Mouse (Mus musculus) adrenal gland, postnatal 25 days (tissue): ENCODE measurements around the gene Dcbld2. TPM values are rescaled to one million over a fixed set of nuclear protein-coding genes. Genes with fewer than 3 reads are reported as not detected.

Source experiments
- DNase-seq: peaks from one replicate; pipeline ENCODE4 v3.0.0; 2021; ENCODE audit warnings: mixed read lengths
- total RNA-seq: library from RNA; stranded (reverse); gene quantifications from 2 replicates; pipeline ENCODE4 v1.2.3, GENCODE M21; 2021

Gene Dcbld2
- total RNA-seq, 1 experiment from 2014 or later = 11.5 TPM

GRCm38 (mm10) chr16:58487861-58488260, 79.6 kb downstream of the Dcbld2 start:
- no peak for DNase-seq

GRCm38 (mm10) chr16:58496791-58497190, 88.5 kb downstream of the Dcbld2 start:
- no peak for DNase-seq

- no peak for DNase-seq
These were observed 89.9 kb downstream of the Dcbld2 start for GRCm38 (mm10) chr16:58497886-58498713.

DNA sequence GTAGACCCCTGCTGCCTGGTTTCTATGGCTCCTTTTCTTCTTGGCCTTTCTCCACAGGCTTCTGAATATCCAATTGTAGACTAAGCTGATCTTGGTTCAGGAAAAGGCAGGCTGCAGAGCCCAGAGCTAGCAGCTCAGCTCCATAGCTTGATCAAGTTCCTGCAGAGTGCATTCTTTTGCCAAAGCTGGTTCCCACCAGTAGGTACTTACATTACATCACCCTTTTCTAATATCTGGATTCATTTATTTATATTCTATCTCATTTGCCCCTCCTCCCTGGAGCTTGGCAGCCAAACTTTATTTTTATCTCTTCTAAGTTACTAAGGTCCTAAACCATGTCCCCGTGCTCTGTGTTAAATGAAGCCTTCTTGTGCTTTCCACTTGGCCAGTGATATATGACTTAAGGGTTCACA, 90.9 kb downstream of the Dcbld2 start:
- DNase-seq = no peak

DNA sequence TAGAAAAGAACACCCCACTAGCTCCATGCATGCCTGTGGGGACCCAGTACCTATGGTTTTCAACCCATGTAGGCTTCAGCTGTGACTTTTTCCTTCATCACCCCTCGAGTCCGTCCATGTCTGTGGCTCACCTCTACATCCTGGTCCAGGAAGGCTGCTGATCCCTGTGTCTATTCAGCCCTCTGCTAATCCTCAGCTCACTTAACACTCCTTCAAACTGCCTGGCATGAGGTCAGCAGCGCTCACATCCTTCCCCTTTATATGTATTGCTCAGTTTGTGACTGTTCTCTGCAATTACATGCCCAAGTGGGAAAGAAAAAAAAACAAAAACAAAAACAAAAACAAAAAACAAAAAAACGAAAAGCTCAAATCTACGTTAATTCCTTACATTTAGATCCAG, 91.4 kb downstream of the Dcbld2 start:
- no peak for DNase-seq

DNA sequence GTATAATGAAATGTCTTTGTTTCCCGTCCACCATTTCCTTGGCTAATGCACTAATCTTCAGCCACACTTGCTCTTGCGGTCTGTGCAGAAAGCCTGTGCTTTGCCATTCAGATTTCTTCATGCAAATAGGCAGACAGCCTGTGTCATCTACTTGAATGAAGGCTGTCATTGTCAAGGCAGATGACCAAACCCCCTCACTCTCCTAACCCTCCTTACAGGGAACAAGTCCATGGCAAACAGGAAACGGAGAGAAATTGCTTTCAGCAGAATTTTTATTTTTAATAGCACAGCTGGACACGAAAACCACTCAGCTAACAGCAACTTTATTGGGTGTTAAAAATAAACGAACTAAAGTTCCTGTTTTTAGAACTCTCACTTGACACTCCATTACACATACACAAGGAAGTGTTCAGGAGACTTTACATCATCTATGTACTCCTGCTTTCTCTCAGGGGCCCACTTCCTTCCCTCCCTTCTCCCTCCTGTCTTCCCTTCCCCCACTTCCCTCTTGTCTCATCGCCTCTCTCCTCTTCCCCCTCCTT, 93.6 kb downstream of the Dcbld2 start:
- no peak for DNase-seq

GRCm38 (mm10) chr16:58502566-58502965, 94.3 kb downstream of the Dcbld2 start:
- DNase-seq = no peak

DNA sequence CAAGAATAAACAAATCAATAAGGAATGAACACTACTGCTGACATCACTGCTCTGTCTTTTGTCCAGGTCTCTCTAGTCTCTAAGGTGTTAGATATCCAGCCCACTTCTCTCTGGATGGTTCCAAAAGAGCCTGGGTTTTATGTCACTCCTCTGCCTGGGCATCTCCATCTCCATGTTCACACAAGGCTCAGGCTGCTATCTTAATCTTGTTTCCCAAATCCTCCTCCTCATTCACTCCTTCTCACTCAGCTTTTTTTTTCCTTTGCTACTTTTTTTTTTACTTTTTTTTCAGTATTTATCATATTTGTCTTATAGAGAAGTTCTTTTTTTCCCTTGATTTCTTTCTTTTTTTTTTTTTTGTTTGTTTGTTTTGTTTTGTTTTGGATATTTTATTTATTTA, 96.7 kb downstream of the Dcbld2 start:
- no peak for DNase-seq

- no peak for DNase-seq
These were observed 104.0 kb downstream of the Dcbld2 start for GRCm38 (mm10) chr16:58512181-58512761.

GRCm38 (mm10) chr16:58512887-58513286, 104.6 kb downstream of the Dcbld2 start:
- no peak for DNase-seq

- peak; percentile 15 for DNase-seq
These were observed 105.5 kb downstream of the Dcbld2 start for GRCm38 (mm10) chr16:58513755-58514154.

DNA sequence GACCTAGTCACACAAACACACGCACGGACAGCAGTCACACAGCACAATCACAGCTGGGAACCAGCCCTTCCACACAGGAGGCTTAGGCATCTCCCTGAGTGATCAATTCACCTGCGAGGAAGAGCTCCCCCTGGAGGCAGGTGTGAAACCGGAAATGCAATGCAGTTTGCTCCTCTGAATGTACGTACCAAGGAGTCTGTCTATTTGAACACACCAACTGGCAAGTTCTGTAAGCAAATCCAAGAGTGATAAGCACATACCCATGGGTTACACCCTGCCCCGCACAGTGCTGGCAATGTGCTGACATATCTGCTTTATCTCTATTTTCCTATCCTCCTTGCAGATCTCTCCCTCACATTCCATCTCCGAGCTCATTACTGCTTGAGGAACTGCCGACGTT, 106.3 kb downstream of the Dcbld2 start:
- peak; percentile 19 for DNase-seq

GRCm38 (mm10) chr16:58516161-58516560, 107.9 kb downstream of the Dcbld2 start:
- DNase-seq = no peak

GRCm38 (mm10) chr16:58516960-58517798, 108.9 kb downstream of the Dcbld2 start:
- no peak for DNase-seq

Other genes starting within 250 kb of the Dcbld2 start
- 22.6 and 24.6 TPM in 2 replicates for gene St3gal6, start 115.8 kb downstream of the Dcbld2 start, total RNA-seq
- not detected in 2 replicates for gene Gm813, start 208.5 kb downstream of the Dcbld2 start, total RNA-seq
- gene E330017A01Rik, start 230.3 kb downstream of the Dcbld2 start, total RNA-seq = not detected in 2 replicates